Mouse (Mus musculus) MEL (cell line): Measurements from ENCODE around the gene Tigd4.

ENCODE experiments used
- CHD1 ChIP-seq: IDR thresholded peaks from 2 replicates; pipeline ENCODE4 v1.6.1; 2012; ENCODE audit warnings: low read depth, mild to moderate bottlenecking, inconsistent platforms, low read length, improper control_type of control experiment
- CHD2 ChIP-seq: IDR thresholded peaks from 2 replicates; pipeline ENCODE4 v1.6.1; 2011; ENCODE audit warnings: low read length, improper control_type of control experiment
- CTCF ChIP-seq, 3 experiments: IDR thresholded peaks in 2 of 3; conservative IDR thresholded peaks in 1 of 3; 2 replicates each; pipeline ENCODE4 v1.5.1; 2011 to 2012; ENCODE audit warnings: low read length in 3 of 3, low read depth in 2 of 3, mild to moderate bottlenecking in 2 of 3, improper control_type of control experiment in 1 of 3, inconsistent platforms in 1 of 3, mixed read lengths in 1 of 3, moderate library complexity in 1 of 3; ENCODE audit not compliant: control insufficient read depth in 1 of 3, insufficient read depth in 1 of 3, poor library complexity in 1 of 3, severe bottlenecking in 1 of 3
- E2F4 ChIP-seq: IDR thresholded peaks from 2 replicates; pipeline ENCODE4 v1.6.1; 2011; ENCODE audit warnings: low read depth, low read length, improper control_type of control experiment, borderline replicate concordance
- ELF1 ChIP-seq: IDR thresholded peaks from 2 replicates; pipeline ENCODE4 v1.6.1; 2014; ENCODE audit warnings: low read depth, mild to moderate bottlenecking, inconsistent platforms, low read length, improper control_type of control experiment, moderate library complexity
- EP300 ChIP-seq, 2 experiments: IDR thresholded peaks; 2 replicates each; pipeline ENCODE4 v1.6.1; 2011; ENCODE audit warnings: improper control_type of control experiment in 2 of 2, low read length in 2 of 2, low read depth in 1 of 2, mild to moderate bottlenecking in 1 of 2
- MAX ChIP-seq: IDR thresholded peaks from 2 replicates; pipeline ENCODE4 v1.6.1; 2011; ENCODE audit warnings: low read length, improper control_type of control experiment
- POLR2A ChIP-seq, 2 experiments: IDR thresholded peaks; 2 replicates each; pipeline ENCODE4 v1.6.1; 2011 to 2012; ENCODE audit warnings: low read length in 2 of 2, mild to moderate bottlenecking in 2 of 2, control low read depth in 1 of 2, improper control_type of control experiment in 1 of 2, low read depth in 1 of 2, moderate library complexity in 1 of 2; ENCODE audit not compliant: control insufficient read depth in 1 of 2, insufficient read depth in 1 of 2, poor library complexity in 1 of 2
- POLR2AphosphoS2 ChIP-seq: IDR thresholded peaks from 2 replicates; pipeline ENCODE4 v1.6.1; 2011; ENCODE audit warnings: low read length, improper control_type of control experiment
- POLR2AphosphoS5 ChIP-seq: IDR thresholded peaks from 2 replicates; pipeline ENCODE4 v1.6.1; 2012; ENCODE audit warnings: low read depth, borderline replicate concordance, mild to moderate bottlenecking, inconsistent platforms, low read length, moderate library complexity, mixed read lengths
- RCOR1 ChIP-seq: IDR thresholded peaks from 2 replicates; pipeline ENCODE4 v1.6.1; 2012; ENCODE audit warnings: low read depth, mild to moderate bottlenecking, inconsistent platforms, low read length, improper control_type of control experiment
- ZMIZ1 ChIP-seq: IDR thresholded peaks from 2 replicates; pipeline ENCODE4 v1.6.1; 2012; ENCODE audit warnings: low read depth, mild to moderate bottlenecking, inconsistent platforms, low read length, improper control_type of control experiment, moderate library complexity
- ZNF384 ChIP-seq: IDR thresholded peaks from 2 replicates; pipeline ENCODE4 v1.6.1; 2012; ENCODE audit warnings: low read depth, mild to moderate bottlenecking, inconsistent platforms, low read length, improper control_type of control experiment

GRCm38 (mm10) chr3:84631586-84631985, 38.2 kb downstream of the Tigd4 start:
- TF ChIP-seq CTCF (IDR thresholded peaks at IDR 0.05 in 2 of 3, conservative IDR thresholded peaks at IDR 0.05 in 1 of 3; ENCODE audit: control insufficient read depth in 1 of 3, insufficient read depth in 1 of 3, low read depth in 2 of 3, low read length in 3 of 3, poor library complexity in 1 of 3, severe bottlenecking in 1 of 3), result peak in 2 of 3 experiments; percentile 32 to 33; a peak in 5 of 6 replicates
- no peak for TF ChIP-seq EP300 (IDR thresholded peaks at IDR 0.05; ENCODE audit: low read depth in 1 of 2, low read length in 2 of 2)
- no peak for TF ChIP-seq POLR2AphosphoS5
- TF ChIP-seq E2F4, result no peak
- no peak for TF ChIP-seq CHD1
- no peak for TF ChIP-seq RCOR1
- TF ChIP-seq POLR2AphosphoS2, result no peak
- TF ChIP-seq MAX, result no peak
- TF ChIP-seq CHD2, result no peak
- TF ChIP-seq ELF1, result no peak
- TF ChIP-seq POLR2A (IDR thresholded peaks at IDR 0.05; ENCODE audit: control insufficient read depth in 1 of 2, insufficient read depth in 1 of 2, low read depth in 1 of 2, low read length in 2 of 2, poor library complexity in 1 of 2), result no peak
- TF ChIP-seq ZNF384, result no peak
- TF ChIP-seq ZMIZ1, result no peak
